Mouse (Mus musculus) olfactory bulb, adult 2 months (tissue): ENCODE results near the gene Zfp808.
"Not testable (repeated sequence)": the region's sequence is repeated elsewhere in the genome, so short reads cannot be mapped to it uniquely, and the experiment has no call there.

Source experiments
- CTCF ChIP-seq: fragments of 200-500 bp; IDR thresholded peaks from 2 replicates; pipeline ENCODE4 v1.5.1; 2012; ENCODE audit warnings: low read depth, mild to moderate bottlenecking, low read length, moderate library complexity; ENCODE audit not compliant: insufficient read depth
- POLR2A ChIP-seq: fragments of 200-500 bp; IDR thresholded peaks from 2 replicates; pipeline ENCODE4 v1.6.1; 2012; ENCODE audit warnings: mild to moderate bottlenecking, low read depth, low read length, moderate library complexity; ENCODE audit not compliant: insufficient read depth

DNA sequence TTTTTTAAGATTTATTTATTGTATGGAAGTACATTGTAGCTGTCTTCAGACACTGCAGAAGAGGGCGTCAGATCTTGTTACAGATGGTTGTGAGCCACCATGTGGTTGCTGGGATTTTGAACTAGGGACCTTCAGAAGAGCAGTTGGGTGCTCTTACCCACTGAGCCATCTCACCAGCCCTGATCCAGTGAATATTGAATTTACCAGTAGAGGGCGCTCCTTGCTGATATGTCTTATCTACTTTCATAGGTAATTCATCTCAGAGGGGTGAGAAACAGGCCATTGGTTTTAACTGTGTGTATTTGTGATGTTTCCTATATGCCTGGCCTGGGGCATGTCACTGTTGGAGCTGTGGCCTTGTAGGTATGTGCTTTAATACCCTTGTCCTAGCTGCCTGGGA lies 13.8 kb upstream of the Zfp808 start:
- not testable (repeated sequence) for TF ChIP-seq CTCF, POLR2A
